In the genomic region with DNA sequence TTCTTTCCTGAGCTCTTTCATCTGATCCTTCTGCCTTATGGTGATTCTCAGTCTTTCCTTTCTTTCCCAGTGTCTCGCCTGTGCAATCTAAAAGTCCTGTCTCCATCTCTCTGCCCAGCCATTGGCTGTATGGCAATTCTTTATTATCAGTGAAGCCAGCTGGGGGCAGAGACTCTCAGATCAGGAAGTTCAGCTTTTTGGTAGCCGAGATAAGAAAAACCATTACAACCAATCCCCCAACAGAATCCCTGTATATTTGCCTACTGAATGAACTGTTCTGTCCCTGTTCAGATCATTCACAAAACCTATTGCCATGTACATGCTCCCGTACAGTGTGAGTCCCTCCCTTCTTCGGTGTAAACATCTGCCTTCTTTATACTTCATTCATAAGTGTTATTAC, we compare ENCODE assay signal across 26 mouse cellular contexts. TPM values are rescaled to one million over a fixed set of nuclear protein-coding genes. Genes with fewer than 3 reads are reported as not detected.
DNase-seq lines count a peak whose midpoint lies in the region; ATAC-seq lines count a peak whose summit lies in the region.
"Had no signal": no experiment of that assay in that cellular context is flagged by ENCODE, and none has a peak within 500 bp of the region (broad histone marks: within the 10 kb centered on the region; RNA-seq: fewer than 3 reads in every experiment).

No protein-coding gene starts in this region.

- H3K4me1 ChIP-seq in megakaryocyte, embryonic 14.5 days: peaks cover 87% of the 10 kb centered on the region
- H3K4me1 ChIP-seq in liver, embryonic 15.5 days (replicated peaks): peaks cover 12% of the 10 kb centered on the region
- H3K4me1 ChIP-seq: embryonic facial prominence, embryonic 15.5 days; hindbrain, embryonic 12.5 days; stomach, embryonic 15.5 days had no signal

- no peak for DNase-seq in left cerebral cortex, adult 8-10 months (ENCODE audit: low spot score in 2 of 2)
- no peak for DNase-seq in adipocyte (ENCODE audit: low spot score)
- DNase-seq in urinary bladder, postnatal 14 days (ENCODE audit: low spot score): no peak
- DNase-seq: adrenal gland, adult 8-10 months; cerebellum, adult 8-10 months; cerebellum, postnatal 36 days; forebrain, postnatal 0 days; gastrocnemius, postnatal 25 days; heart, adult 2 months; heart, postnatal 14 days; kidney, adult 18-20 months; kidney, postnatal 4 days; layer of hippocampus, adult 9-11 months; lung, adult 18-20 months; thymus, postnatal 36 days had no signal

- H3K9ac ChIP-seq in liver, embryonic 15.5 days: no peak overlapping the region
- H3K9ac ChIP-seq: embryonic facial prominence, embryonic 15.5 days; forebrain, postnatal 0 days; heart, embryonic 13.5 days; hindbrain, embryonic 12.5 days; stomach, embryonic 15.5 days had no signal

- no peak for ATAC-seq in megakaryocyte, adult 5-6 weeks (ENCODE audit: poor library complexity, severe bottlenecking)
- ATAC-seq in hematopoietic stem cell, adult 5-6 weeks (replicated peaks in 1 of 2; ENCODE audit: insufficient read depth in 1 of 2, low FRiP score in 2 of 2, low TSS enrichment in 1 of 2, low read depth in 1 of 2, poor library complexity in 2 of 2, severe bottlenecking in 2 of 2): peak; percentile 76 to 79
- ATAC-seq in liver, embryonic 15.5 days (ENCODE audit: insufficient read depth): peak; percentile 71
- ATAC-seq: CD4-positive, CD25-positive, alpha-beta regulatory T cell, adult 4 months; forebrain, postnatal 0 days had no signal

- no peaks in the 10 kb centered on the region for H3K9me3 ChIP-seq in megakaryocyte, embryonic 14.5 days
- H3K9me3 ChIP-seq in liver, embryonic 15.5 days (replicated peaks): no peaks in the 10 kb centered on the region
- H3K9me3 ChIP-seq: embryonic facial prominence, embryonic 15.5 days; heart, embryonic 13.5 days; hindbrain, embryonic 12.5 days; midbrain, embryonic 10.5 days; stomach, embryonic 15.5 days had no signal

- H3K4me2 ChIP-seq in liver, embryonic 15.5 days: no peak overlapping the region
- H3K4me2 ChIP-seq: embryonic facial prominence, embryonic 15.5 days; heart, embryonic 13.5 days; hindbrain, embryonic 12.5 days; stomach, embryonic 15.5 days had no signal

- H3K36me3 ChIP-seq in megakaryocyte, embryonic 14.5 days (replicated peaks; ENCODE audit: low read length): no peaks in the 10 kb centered on the region
- H3K36me3 ChIP-seq in liver, embryonic 15.5 days (replicated peaks): no peaks in the 10 kb centered on the region
- H3K36me3 ChIP-seq: embryonic facial prominence, embryonic 15.5 days; heart, embryonic 13.5 days; hindbrain, embryonic 12.5 days; midbrain, embryonic 10.5 days; stomach, embryonic 15.5 days had no signal

- no peak overlapping the region for H3K27ac ChIP-seq in liver, embryonic 15.5 days (replicated peaks)
- H3K27ac ChIP-seq: embryonic facial prominence, embryonic 15.5 days; heart, adult 2 months; hindbrain, embryonic 12.5 days; midbrain, embryonic 10.5 days; stomach, embryonic 15.5 days had no signal

- no peaks in the 10 kb centered on the region for H3K27me3 ChIP-seq in megakaryocyte, embryonic 14.5 days (replicated peaks)
- no peaks in the 10 kb centered on the region for H3K27me3 ChIP-seq in liver, embryonic 15.5 days
- H3K27me3 ChIP-seq: embryonic facial prominence, embryonic 15.5 days; heart, embryonic 13.5 days; hindbrain, embryonic 12.5 days; stomach, embryonic 15.5 days had no signal

- 12% methylated on average over 4 of the region's 4 CpGs for WGBS in liver, embryonic 15.5 days (ENCODE audit: insufficient replicate concordance)

- H3K4me3 ChIP-seq in megakaryocyte, embryonic 14.5 days (replicated peaks): peak overlapping the region; percentile 30
- H3K4me3 ChIP-seq in liver, embryonic 15.5 days (replicated peaks): no peak overlapping the region
- H3K4me3 ChIP-seq: embryonic facial prominence, embryonic 15.5 days; heart, adult 2 months; heart, embryonic 13.5 days; hindbrain, embryonic 12.5 days; midbrain, embryonic 10.5 days; stomach, embryonic 15.5 days had no signal

RNA-seq across cellular contexts. Expression of a gene that starts 57.9 kb away (rescaled TPM):
- polyA plus RNA-seq in megakaryocyte, embryonic 14.5 days (2012; ENCODE audit: insufficient read depth, low replicate concordance): 0.20 TPM in 1 of 2 replicates, not detected in the other
- 1.3 and 2.6 TPM in 2 replicates for total RNA-seq in megakaryocyte, adult 5-6 weeks (2015)
- total RNA-seq in megakaryocyte, adult 5-6 weeks (2017): 3.9 and 7.8 TPM in 2 replicates
- 71.3 and 73.5 TPM in 2 replicates for total RNA-seq in hematopoietic stem cell, adult 5-6 weeks (2017)
- not detected in 2 replicates for polyA plus RNA-seq in liver, embryonic 15.5 days (2015; fragmentation: Nextera tagmentation; extraction: Ambion mirVana)
- not detected for total RNA-seq in left cerebral cortex, adult 8-10 months (2022)
- total RNA-seq: forebrain, postnatal 0 days; gastrocnemius, postnatal 25 days had no signal
- polyA plus RNA-seq: hindbrain, embryonic 12.5 days; limb, embryonic 11.5 days; midbrain, embryonic 10.5 days had no signal
